Mouse (Mus musculus) liver, embryonic 15.5 days (tissue): ENCODE data around the gene Tnn. TPM values are rescaled to one million over a fixed set of nuclear protein-coding genes. Genes with fewer than 3 reads are reported as not detected.

Source experiments
- ATAC-seq: fragments of 200-750 bp; cut with Nextera tagmentation; 2 replicates; pipeline ENCODE4 v1.8.0; 2017; ENCODE audit warnings: moderate number of reproducible peaks, mild to moderate bottlenecking, moderate library complexity; ENCODE audit not compliant: insufficient read depth
- H3K27ac ChIP-seq: fragments of 300-500 bp; sonication (generic); replicated peaks from 2 replicates; pipeline ENCODE4 v1.5.1; 2015; ENCODE audit warnings: mild to moderate bottlenecking, inconsistent platforms
- H3K27me3 ChIP-seq: fragments of 300-500 bp; sonication (generic); 2 replicates; pipeline ENCODE4 v1.6.1; 2015; ENCODE audit warnings: mild to moderate bottlenecking, inconsistent platforms
- H3K36me3 ChIP-seq: fragments of 300-500 bp; sonication (generic); replicated peaks from 2 replicates; pipeline ENCODE4 v1.6.1; 2015; ENCODE audit warnings: moderate library complexity, mild to moderate bottlenecking, inconsistent platforms
- H3K4me1 ChIP-seq: fragments of 300-500 bp; sonication (generic); replicated peaks from 2 replicates; pipeline ENCODE4 v1.6.1; 2015; ENCODE audit warnings: inconsistent platforms
- H3K4me2 ChIP-seq: fragments of 300-500 bp; sonication (generic); 2 replicates; pipeline ENCODE4 v1.6.1; 2015; ENCODE audit warnings: moderate library complexity, mild to moderate bottlenecking, inconsistent platforms
- H3K4me3 ChIP-seq: fragments of 300-500 bp; sonication (generic); replicated peaks from 2 replicates; pipeline ENCODE4 v1.5.1; 2015; ENCODE audit warnings: mild to moderate bottlenecking, inconsistent platforms
- H3K9ac ChIP-seq: fragments of 300-500 bp; sonication (generic); 2 replicates; pipeline ENCODE4 v1.6.1; 2015; ENCODE audit warnings: moderate library complexity, mild to moderate bottlenecking, inconsistent platforms
- H3K9me3 ChIP-seq: fragments of 300-500 bp; sonication (generic); replicated peaks from 2 replicates; pipeline ENCODE4 v1.6.1; 2016; ENCODE audit warnings: inconsistent platforms
- WGBS: fragments of 180-500 bp; shearing (Covaris S2); methylation state at CpG from one replicate; pipeline ENCODE4 v1.1.7; 2015; ENCODE audit warnings: mixed read lengths; ENCODE audit not compliant: insufficient replicate concordance; 5-methylcytosine and 5-hydroxymethylcytosine counted together
- polyA plus RNA-seq: library from polyadenylated mRNA; unstranded; fragments of >200 nt; fragmentation: Nextera tagmentation; extraction: Ambion mirVana; gene quantifications from 2 replicates; pipeline ENCODE4 v1.2.1, GENCODE M21; 2015

Tnn gene
- polyA plus RNA-seq, 1 experiment from 2014 or later, result 0.07 TPM

DNA sequence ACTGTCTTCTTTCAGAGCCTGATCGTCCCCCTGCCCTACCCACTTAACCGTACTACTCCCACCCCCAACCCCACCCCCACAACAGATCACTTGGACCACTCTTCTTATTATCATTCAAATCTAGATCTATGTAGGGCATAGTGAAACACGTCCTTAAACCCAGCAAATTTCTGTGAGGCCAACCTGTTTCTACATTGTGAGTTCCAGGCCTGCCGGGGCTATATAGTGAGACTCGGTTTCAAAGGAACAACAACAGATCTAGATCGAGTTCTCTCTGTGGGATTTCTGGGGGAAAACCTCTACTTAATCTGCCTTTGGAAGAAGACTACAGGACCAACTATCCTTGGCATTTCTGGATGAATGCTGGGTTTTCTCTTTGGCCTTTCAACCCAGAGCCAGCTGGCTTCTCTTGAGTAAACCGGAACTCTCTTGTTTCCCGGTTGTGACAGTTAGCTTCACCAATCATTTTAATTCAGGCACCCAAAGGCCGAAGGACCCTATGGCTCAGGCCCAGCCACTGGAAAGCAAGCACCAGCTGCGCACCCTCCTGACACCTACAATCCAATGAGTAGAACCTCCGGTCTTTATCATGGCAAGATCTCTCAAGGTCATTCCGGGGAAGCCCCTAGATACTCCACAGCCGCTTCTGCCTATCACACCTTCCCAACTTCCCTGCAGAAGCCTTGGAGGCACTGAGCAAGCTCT is 110.0 kb downstream of the Tnn start:
- Histone ChIP-seq H3K27ac (peak overlapping the region; percentile 86; the same call in 1 of the 2 replicates), H3K27me3 (no peaks in the 10 kb centered on the region; the same call in 1 of the 2 replicates), H3K4me2 (peak overlapping the region; percentile 83), H3K4me1 (peaks cover 54% of the 10 kb centered on the region), H3K9ac (peak overlapping the region; percentile 71; the same call in 1 of the 2 replicates), H3K4me3 (peak overlapping the region; percentile 67), H3K9me3 (no peaks in the 10 kb centered on the region), H3K36me3 (no peaks in the 10 kb centered on the region; the same call in 1 of the 2 replicates)
- WGBS, result 72% methylated on average over 13 of the region's 13 CpGs
- no peak for ATAC-seq

DNA sequence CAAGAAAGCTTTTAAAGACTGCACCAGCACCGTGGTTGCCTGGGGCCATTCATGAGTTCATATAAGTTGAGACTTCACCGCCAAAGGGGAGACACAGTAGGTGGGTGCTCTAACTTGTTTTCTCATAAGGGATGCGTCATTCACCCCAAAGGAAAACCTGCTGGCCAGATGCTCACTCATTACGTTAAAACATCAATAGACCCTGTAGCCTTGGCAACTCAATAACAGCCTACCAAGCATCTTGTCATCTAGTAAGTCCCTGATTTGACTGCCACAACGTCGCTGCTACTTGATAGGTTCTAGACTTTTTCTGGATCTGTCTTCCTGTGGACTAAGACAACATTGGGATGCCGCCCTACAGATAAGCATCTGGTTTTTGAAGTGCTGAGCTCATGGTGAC is 111.0 kb downstream of the Tnn start:
- Histone ChIP-seq H3K4me3 (no peak overlapping the region), H3K9ac (no peak overlapping the region), H3K27ac (no peak overlapping the region), H3K36me3 (no peaks in the 10 kb centered on the region; the same call in 1 of the 2 replicates), H3K4me1 (peaks cover 43% of the 10 kb centered on the region), H3K9me3 (no peaks in the 10 kb centered on the region), H3K4me2 (no peak overlapping the region), H3K27me3 (no peaks in the 10 kb centered on the region; the same call in 1 of the 2 replicates)
- WGBS, result 73% methylated on average over 7 of the region's 7 CpGs
- no peak for ATAC-seq

DNA sequence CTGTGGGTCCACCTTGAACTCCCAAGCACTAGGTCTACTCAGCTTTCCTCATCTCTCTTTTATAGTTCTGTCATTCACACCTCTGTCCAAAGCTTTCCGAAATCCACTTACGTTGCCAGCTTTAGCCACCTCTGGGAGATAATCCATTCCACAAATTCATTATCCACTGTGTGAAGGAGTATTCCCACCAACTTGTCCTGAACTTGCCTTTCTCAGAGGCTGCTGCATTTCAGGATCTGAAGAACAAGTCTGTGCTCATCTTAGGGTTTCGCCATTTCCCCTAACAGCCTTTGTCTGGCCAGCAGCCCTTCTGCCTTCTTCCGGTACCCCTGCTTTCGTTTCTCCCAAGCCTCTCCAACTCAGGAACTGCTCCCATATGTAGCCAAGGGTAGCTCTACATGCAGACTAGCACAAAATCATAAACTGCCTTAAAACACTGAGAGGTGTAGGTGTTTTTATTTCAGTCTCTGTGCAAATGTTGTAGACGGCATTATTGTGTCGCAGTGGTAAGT is 112.1 kb downstream of the Tnn start:
- 82% methylated on average over 7 of the region's 7 CpGs for WGBS
- Histone ChIP-seq H3K36me3 (no peaks in the 10 kb centered on the region; the same call in 1 of the 2 replicates), H3K27me3 (no peaks in the 10 kb centered on the region; the same call in 1 of the 2 replicates), H3K4me2 (no peak overlapping the region), H3K4me1 (peaks cover 34% of the 10 kb centered on the region), H3K27ac (no peak overlapping the region), H3K4me3 (no peak overlapping the region), H3K9ac (no peak overlapping the region), H3K9me3 (no peaks in the 10 kb centered on the region)
- ATAC-seq, result no peak

DNA sequence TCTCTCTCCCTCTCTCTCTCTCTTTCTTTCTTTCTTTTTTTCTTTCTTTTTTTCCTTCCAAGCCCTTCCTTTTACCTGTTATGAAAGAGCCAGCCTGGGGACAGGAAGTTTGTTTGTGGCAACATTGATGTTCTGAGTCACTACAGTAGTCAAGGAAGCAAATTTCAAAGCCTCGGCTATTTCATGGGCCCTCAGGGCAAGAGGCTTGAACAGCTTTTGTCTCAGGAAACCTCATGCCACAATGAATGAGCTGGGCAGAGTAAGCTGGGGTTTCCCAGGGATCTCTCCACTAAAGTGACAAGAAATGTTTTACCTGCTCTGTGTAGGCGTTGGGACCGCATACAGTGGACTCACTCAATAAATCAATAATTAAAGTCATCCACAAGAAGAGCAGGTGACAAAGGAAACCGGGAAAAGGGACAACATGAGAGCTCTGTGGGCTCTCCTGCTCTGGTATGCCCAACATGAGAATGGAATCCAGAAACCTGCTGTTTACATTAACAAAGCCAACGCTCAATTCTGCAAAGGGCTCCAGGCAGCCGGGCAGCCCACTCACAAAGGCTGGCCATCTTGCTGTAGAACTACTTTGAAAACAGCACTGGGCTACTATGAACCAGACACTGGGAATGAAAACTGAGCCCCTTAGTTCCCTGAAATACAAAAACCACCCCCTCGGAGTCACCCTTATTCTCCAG is 113.3 kb downstream of the Tnn start:
- 58% methylated on average over 7 of the region's 7 CpGs for WGBS
- Histone ChIP-seq H3K9me3 (no peaks in the 10 kb centered on the region), H3K4me3 (no peak overlapping the region), H3K36me3 (no peaks in the 10 kb centered on the region), H3K9ac (no peak overlapping the region), H3K27ac (no peak overlapping the region), H3K27me3 (no peaks in the 10 kb centered on the region; the same call in 1 of the 2 replicates), H3K4me1 (peaks cover 22% of the 10 kb centered on the region), H3K4me2 (no peak overlapping the region)
- ATAC-seq, result no peak

DNA sequence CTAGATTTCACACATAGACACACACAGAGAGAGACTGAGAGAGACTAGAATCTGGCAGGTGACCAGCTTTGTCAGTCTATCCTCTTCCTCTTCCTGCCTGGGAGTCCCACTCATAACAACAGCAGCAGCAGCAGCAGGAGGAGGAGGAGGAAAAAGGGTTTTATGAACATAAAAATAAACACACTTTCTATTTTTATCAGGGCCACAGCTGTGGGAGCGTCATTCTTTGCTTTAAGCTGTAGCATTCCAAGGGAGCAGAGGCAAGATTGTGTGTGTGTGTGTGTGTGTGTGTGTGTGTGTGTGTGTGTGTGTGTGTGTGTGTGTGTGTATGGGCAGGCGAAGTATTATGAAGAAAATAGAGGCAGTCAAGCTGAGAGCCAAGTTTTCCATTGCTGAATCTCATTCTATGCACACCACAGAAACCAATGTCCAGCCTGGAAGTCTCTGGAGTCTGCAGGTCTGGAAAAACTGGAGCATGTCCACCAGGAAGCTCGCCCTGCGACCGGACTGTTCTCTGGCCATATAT is 116.3 kb downstream of the Tnn start:
- Histone ChIP-seq H3K4me1 (0 out of 2 replicates have a peak, but pooled peaks cover under 1% of the 10 kb centered on the region), H3K4me2 (no peak overlapping the region), H3K9ac (no peak overlapping the region), H3K4me3 (no peak overlapping the region), H3K27me3 (no peaks in the 10 kb centered on the region; the same call in 1 of the 2 replicates), H3K27ac (no peak overlapping the region), H3K36me3 (no peaks in the 10 kb centered on the region), H3K9me3 (no peaks in the 10 kb centered on the region)
- no peak for ATAC-seq
- WGBS, result 54% methylated on average over 5 of the region's 5 CpGs

DNA sequence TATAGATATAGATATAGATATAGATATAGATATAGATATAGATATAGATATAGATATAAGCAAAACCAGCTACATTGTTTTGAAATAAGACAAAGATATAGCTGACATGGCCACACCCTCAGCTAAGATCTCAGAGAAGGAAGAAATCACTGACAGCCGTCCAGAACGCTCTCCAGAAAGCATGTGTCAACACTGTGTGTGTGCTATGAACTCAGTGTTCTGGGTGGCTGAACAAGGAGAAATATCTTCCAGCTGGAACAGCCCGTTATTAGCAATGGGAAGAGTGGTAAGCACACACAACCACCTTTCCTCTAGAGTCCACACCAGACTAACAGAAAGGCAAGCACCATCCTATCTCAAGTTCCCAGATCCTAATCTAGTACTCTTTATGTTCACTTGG is 117.8 kb downstream of the Tnn start:
- Histone ChIP-seq H3K36me3 (no peaks in the 10 kb centered on the region), H3K4me1 (no peaks in the 10 kb centered on the region), H3K9me3 (no peaks in the 10 kb centered on the region), H3K9ac (no peak overlapping the region), H3K4me2 (no peak overlapping the region), H3K27ac (no peak overlapping the region), H3K27me3 (no peaks in the 10 kb centered on the region), H3K4me3 (no peak overlapping the region)
- WGBS, result 51% methylated on average over 3 of the region's 3 CpGs
- no peak for ATAC-seq

Other genes with a start within 250 kb of the Tnn start
- gene 4930523C07Rik, start 109.2 kb downstream of the Tnn start, polyA plus RNA-seq, result 24.9 and 25.5 TPM in 2 replicates
- 145 and 174 TPM in 2 replicates for gene Mrps14, start 41.6 kb upstream of the Tnn start, polyA plus RNA-seq
- 98.4 and 117 TPM in 2 replicates for gene Cacybp, start 59.3 kb upstream of the Tnn start, polyA plus RNA-seq